Mouse (Mus musculus): ENCODE data around the gene Dlgap1. TPM values are rescaled to one million over a fixed set of nuclear protein-coding genes. Genes with fewer than 3 reads are reported as not detected.

The Dlgap1 gene
- polyA plus RNA-seq, 1 experiment from 2014 or later: 0.08 TPM

GRCm38 (mm10) chr17:70848511-70849398 is 879.9 kb downstream of the Dlgap1 start:
- Histone ChIP-seq H3K4me3 (peak overlapping the region; percentile 68), H3K36me3 (peaks cover 13% of the 10 kb centered on the region), H3K4me1 (peaks cover 41% of the 10 kb centered on the region), H3K9ac (peak overlapping the region; percentile 73), H3K9me3 (replicated peaks) (no peaks in the 10 kb centered on the region), H3K27me3 (replicated peaks) (peaks cover 53% of the 10 kb centered on the region), H3K4me2 (peak overlapping the region; percentile 92), H3K27ac (peak overlapping the region; percentile 80)
- WGBS (ENCODE audit: insufficient replicate concordance): 3% methylated on average over 23 of the region's 23 CpGs
- no peak for ATAC-seq

GRCm38 (mm10) chr17:70849399-70850232 is 880.7 kb downstream of the Dlgap1 start:
- H3K4me2 ChIP-seq: peak overlapping the region; percentile 92
- under 1% methylated on average over 33 of the region's 33 CpGs for WGBS (ENCODE audit: insufficient replicate concordance)
- peak overlapping the region; percentile 73 for H3K9ac ChIP-seq
- ATAC-seq: no peak
- H3K4me1 ChIP-seq: peaks cover 45% of the 10 kb centered on the region
- peak overlapping the region; percentile 80 for H3K27ac ChIP-seq
- H3K27me3 ChIP-seq (replicated peaks): peaks cover 61% of the 10 kb centered on the region
- peaks cover 5% of the 10 kb centered on the region; the same call in 1 of the 2 replicates for H3K36me3 ChIP-seq
- no peaks in the 10 kb centered on the region for H3K9me3 ChIP-seq (replicated peaks)
- H3K4me3 ChIP-seq: peak overlapping the region; percentile 68

GRCm38 (mm10) chr17:70850233-70850995 is 881.5 kb downstream of the Dlgap1 start:
- Histone ChIP-seq H3K4me2 (peak overlapping the region; percentile 92), H3K4me1 (peaks cover 45% of the 10 kb centered on the region), H3K27me3 (replicated peaks) (peaks cover 63% of the 10 kb centered on the region), H3K4me3 (peak overlapping the region; percentile 68), H3K9ac (peak overlapping the region; percentile 73), H3K27ac (peak overlapping the region; percentile 80), H3K9me3 (replicated peaks) (no peaks in the 10 kb centered on the region), H3K36me3 (no peaks in the 10 kb centered on the region)
- WGBS (ENCODE audit: insufficient replicate concordance): under 1% methylated on average over 40 of the region's 40 CpGs
- ATAC-seq: peak; percentile 31

DNA sequence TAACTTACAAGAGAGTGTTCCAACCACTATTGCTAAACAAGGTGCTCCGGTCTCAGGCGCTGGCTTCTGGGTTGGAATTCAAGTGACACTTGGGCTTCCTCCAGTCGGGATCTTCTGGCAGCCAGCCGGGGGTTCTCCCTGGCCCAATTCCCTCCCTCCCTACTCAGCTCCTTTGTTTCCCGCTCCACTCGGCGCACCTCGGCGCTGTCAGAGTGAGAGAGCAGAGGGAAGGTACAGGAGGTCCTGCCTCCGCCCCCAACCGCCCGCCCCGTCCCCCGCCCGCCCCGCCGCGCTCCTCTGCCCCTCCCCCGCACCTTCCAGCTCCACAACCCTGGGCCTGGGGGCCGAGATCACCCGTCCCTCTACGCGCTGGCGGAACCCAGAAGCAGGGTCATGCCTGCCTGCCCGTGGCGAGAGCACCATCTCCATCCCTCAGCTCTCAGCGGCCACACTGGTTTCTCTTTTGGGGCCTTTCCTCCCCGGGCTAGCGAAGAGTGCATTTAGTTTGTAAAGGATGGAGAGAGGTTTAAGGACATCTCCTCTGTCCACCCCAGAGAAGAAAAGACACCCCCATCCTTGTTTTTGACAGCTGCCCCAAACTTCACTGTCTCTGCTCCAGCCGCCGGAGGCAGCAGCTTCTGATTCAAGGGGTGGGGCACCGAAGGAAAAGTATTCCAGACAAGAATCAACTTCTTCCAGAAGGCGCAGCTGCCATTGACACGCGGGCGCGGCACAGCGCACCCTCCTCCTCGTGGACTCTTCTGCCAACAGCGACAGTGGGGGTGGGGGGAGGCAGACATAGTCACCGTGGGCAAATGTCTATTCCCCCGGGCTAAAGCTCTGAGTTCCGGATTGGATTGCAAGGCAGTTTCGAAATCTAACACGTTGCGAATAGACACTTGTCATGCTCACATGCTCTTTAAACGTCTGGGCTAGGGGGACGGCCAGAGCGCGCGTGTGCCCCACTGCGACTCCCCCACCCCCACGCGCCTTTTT is 882.4 kb downstream of the Dlgap1 start:
- Histone ChIP-seq H3K27ac (peak overlapping the region; percentile 80), H3K4me3 (peak overlapping the region; percentile 68), H3K9me3 (replicated peaks) (no peaks in the 10 kb centered on the region), H3K9ac (peak overlapping the region; percentile 73), H3K36me3 (no peaks in the 10 kb centered on the region), H3K27me3 (replicated peaks) (peaks cover 63% of the 10 kb centered on the region), H3K4me1 (peaks cover 45% of the 10 kb centered on the region), H3K4me2 (peak overlapping the region; percentile 92)
- ATAC-seq: peak; percentile 62
- under 1% methylated on average over 46 of the region's 54 CpGs for WGBS (ENCODE audit: insufficient replicate concordance)

- no peak for ATAC-seq
- WGBS (ENCODE audit: insufficient replicate concordance): under 1% methylated on average over 29 of the region's 29 CpGs
- no peaks in the 10 kb centered on the region for H3K36me3 ChIP-seq
- peak overlapping the region; percentile 68 for H3K4me3 ChIP-seq
- H3K9ac ChIP-seq: peak overlapping the region; percentile 73
- peak overlapping the region; percentile 92 for H3K4me2 ChIP-seq
- peaks cover 65% of the 10 kb centered on the region for H3K27me3 ChIP-seq (replicated peaks)
- H3K9me3 ChIP-seq (replicated peaks): no peaks in the 10 kb centered on the region
- peaks cover 40% of the 10 kb centered on the region for H3K4me1 ChIP-seq
- peak overlapping the region; percentile 80 for H3K27ac ChIP-seq
Observed at GRCm38 (mm10) chr17:70852011-70852685, 883.3 kb downstream of the Dlgap1 start.

DNA sequence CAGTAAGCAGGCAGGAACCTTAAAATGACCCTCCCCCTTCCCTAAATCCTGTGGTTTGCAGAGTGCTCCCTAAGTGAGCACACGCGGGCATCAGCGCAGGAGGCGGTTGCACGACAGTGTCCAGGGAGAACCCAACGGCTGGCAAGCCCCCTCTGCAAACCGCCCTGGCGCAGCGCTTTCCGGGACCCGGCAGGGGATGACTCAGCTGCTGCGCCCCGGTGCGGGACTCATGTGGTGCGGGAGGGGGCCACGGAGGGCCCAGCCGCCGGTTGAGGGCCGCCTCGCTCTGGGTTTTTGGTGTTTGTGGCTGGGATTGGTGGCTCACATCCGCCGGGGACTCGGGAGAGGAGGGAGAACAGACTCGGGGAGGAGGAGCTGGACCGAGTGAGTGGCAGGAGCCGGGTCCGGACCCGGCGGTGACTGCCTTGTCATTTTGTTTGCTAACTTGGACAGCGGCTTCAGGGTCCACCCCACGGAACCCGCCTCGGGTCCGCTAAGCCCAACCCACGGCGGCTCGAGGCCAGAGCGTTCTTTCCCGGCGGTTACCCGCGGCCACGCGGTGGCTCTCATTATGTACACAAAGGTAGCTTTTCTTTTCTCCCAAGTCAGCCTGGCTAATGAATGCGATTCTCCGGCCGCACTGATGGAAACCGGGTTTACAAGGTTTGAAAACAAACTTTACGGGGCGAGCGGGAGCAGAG is 884.0 kb downstream of the Dlgap1 start:
- H3K27me3 ChIP-seq (replicated peaks): peaks cover 68% of the 10 kb centered on the region
- no peaks in the 10 kb centered on the region for H3K9me3 ChIP-seq (replicated peaks)
- H3K9ac ChIP-seq: peak overlapping the region; percentile 52
- peak overlapping the region; percentile 68 for H3K4me3 ChIP-seq
- H3K27ac ChIP-seq: peak overlapping the region; percentile 79
- 1% methylated on average over 51 of the region's 51 CpGs for WGBS (ENCODE audit: insufficient replicate concordance)
- H3K36me3 ChIP-seq: no peaks in the 10 kb centered on the region
- H3K4me1 ChIP-seq: peaks cover 37% of the 10 kb centered on the region
- ATAC-seq: peak; percentile 53
- H3K4me2 ChIP-seq: peak overlapping the region; percentile 92

- peak within 1 kb of the TSS; percentile 68 for H3K4me3 ChIP-seq
- no peak for ATAC-seq
- peaks cover 31% of the 10 kb centered on the region for H3K4me1 ChIP-seq
- H3K36me3 ChIP-seq: no peaks in the 10 kb centered on the region
- H3K27me3 ChIP-seq (replicated peaks): peaks cover 67% of the 10 kb centered on the region
- peak within 1 kb of the TSS; percentile 92 for H3K4me2 ChIP-seq
- peak within 1 kb of the TSS; percentile 79 for H3K27ac ChIP-seq
- WGBS (ENCODE audit: insufficient replicate concordance): 2% methylated on average over 29 of the region's 29 CpGs
- H3K9me3 ChIP-seq (replicated peaks): no peaks in the 10 kb centered on the region
- H3K9ac ChIP-seq: peak within 1 kb of the TSS; percentile 52
Observed at GRCm38 (mm10) chr17:70853436-70853905, 884.6 kb downstream of the Dlgap1 start, which contains the start of gene Tgif1. Tgif1 (minus strand) TSS chr17:70853546.

- peak overlapping the region; percentile 68 for H3K4me3 ChIP-seq
- no peaks in the 10 kb centered on the region for H3K36me3 ChIP-seq
- H3K27me3 ChIP-seq (replicated peaks): peaks cover 61% of the 10 kb centered on the region
- peak overlapping the region; percentile 92 for H3K4me2 ChIP-seq
- 38% methylated on average over 6 of the region's 6 CpGs for WGBS (ENCODE audit: insufficient replicate concordance)
- H3K9me3 ChIP-seq (replicated peaks): no peaks in the 10 kb centered on the region
- H3K27ac ChIP-seq: no peak overlapping the region
- peaks cover 26% of the 10 kb centered on the region; the same call in 1 of the 2 replicates for H3K4me1 ChIP-seq
- ATAC-seq: no peak
- no peak overlapping the region; the same call in 1 of the 2 replicates for H3K9ac ChIP-seq
Observed at GRCm38 (mm10) chr17:70854021-70854420, 885.1 kb downstream of the Dlgap1 start.

GRCm38 (mm10) chr17:70856871-70857415 is 888.1 kb downstream of the Dlgap1 start:
- Histone ChIP-seq H3K4me1 (peaks cover 12% of the 10 kb centered on the region; the same call in 1 of the 2 replicates), H3K27ac (no peak overlapping the region), H3K27me3 (replicated peaks) (peaks cover 33% of the 10 kb centered on the region), H3K4me3 (no peak overlapping the region), H3K36me3 (no peaks in the 10 kb centered on the region), H3K4me2 (no peak overlapping the region), H3K9ac (no peak overlapping the region), H3K9me3 (replicated peaks) (no peaks in the 10 kb centered on the region)
- WGBS (ENCODE audit: insufficient replicate concordance): 71% methylated on average over 12 of the region's 12 CpGs
- ATAC-seq: no peak
